Mouse (Mus musculus) lung, postnatal 0 days (tissue): ENCODE results near the gene Eif5.

Experiments
- CTCF ChIP-seq: IDR thresholded peaks from 2 replicates; pipeline ENCODE4 v1.5.1; 2016; ENCODE audit warnings: antibody characterized with exemption, mild to moderate bottlenecking
- EP300 ChIP-seq: IDR thresholded peaks from 2 replicates; pipeline ENCODE4 v1.6.1; 2016; ENCODE audit warnings: antibody characterized with exemption, mild to moderate bottlenecking, control low read depth

GRCm38 (mm10) chr12:111504904-111505303 is 32.9 kb upstream of the Eif5 start:
- TF ChIP-seq CTCF (peak; percentile 95), EP300 (no peak)
